Mouse (Mus musculus): Measurements from ENCODE around the gene Gck.

- no peak for TF ChIP-seq CTCF (IDR thresholded peaks at IDR 0.05; ENCODE audit: insufficient read depth, low read depth, low read length)
- TF ChIP-seq POLR2A (IDR thresholded peaks at IDR 0.05; ENCODE audit: insufficient read depth, low read depth, low read length): no peak
Measured at GRCm38 (mm10) chr11:5913936-5914335, 35.9 kb downstream of the Gck start.
